Mouse (Mus musculus) neural tube, embryonic 15.5 days (tissue): ENCODE measurements around the gene Fgf16. TPM values are rescaled to one million over a fixed set of nuclear protein-coding genes. Genes with fewer than 3 reads are reported as not detected.

Experiments
- ATAC-seq: fragments of 200-750 bp; cut with Nextera tagmentation; 2 replicates; pipeline ENCODE4 v1.8.0; 2017; ENCODE audit warnings: mild to moderate bottlenecking, moderate TSS enrichment, moderate library complexity; ENCODE audit not compliant: low FRiP score
- H3K27ac ChIP-seq: fragments of 300-500 bp; sonication (generic); replicated peaks from 2 replicates; pipeline ENCODE4 v1.5.1; 2015; ENCODE audit warnings: mild to moderate bottlenecking, inconsistent platforms
- H3K27me3 ChIP-seq: fragments of 300-500 bp; sonication (generic); replicated peaks from 2 replicates; pipeline ENCODE4 v1.6.1; 2015; ENCODE audit warnings: inconsistent platforms
- H3K36me3 ChIP-seq: fragments of 300-500 bp; sonication (generic); 2 replicates; pipeline ENCODE4 v1.6.1; 2015; ENCODE audit warnings: inconsistent platforms
- H3K4me1 ChIP-seq: fragments of 300-500 bp; sonication (generic); 2 replicates; pipeline ENCODE4 v1.6.1; 2015; ENCODE audit warnings: inconsistent platforms
- H3K4me2 ChIP-seq: fragments of 300-500 bp; sonication (generic); 2 replicates; pipeline ENCODE4 v1.6.1; 2015; ENCODE audit warnings: inconsistent platforms, mild to moderate bottlenecking, moderate library complexity
- H3K4me3 ChIP-seq: fragments of 300-500 bp; sonication (generic); replicated peaks from 2 replicates; pipeline ENCODE4 v1.5.1; 2015; ENCODE audit warnings: mild to moderate bottlenecking, inconsistent platforms
- H3K9ac ChIP-seq: fragments of 300-500 bp; sonication (generic); replicated peaks from 2 replicates; pipeline ENCODE4 v1.6.1; 2015; ENCODE audit warnings: mild to moderate bottlenecking, inconsistent platforms
- H3K9me3 ChIP-seq: fragments of 300-500 bp; sonication (generic); replicated peaks from 2 replicates; pipeline ENCODE4 v1.6.1; 2016; ENCODE audit warnings: inconsistent platforms
- WGBS: fragments of 180-500 bp; shearing (Covaris S2); methylation state at CpG from one replicate; pipeline ENCODE4 v1.1.7; 2015; ENCODE audit warnings: mixed read lengths; 5-methylcytosine and 5-hydroxymethylcytosine counted together
- polyA plus RNA-seq: library from polyadenylated mRNA; unstranded; fragments of >200 nt; fragmentation: Nextera tagmentation; extraction: Ambion mirVana; gene quantifications from 2 replicates; pipeline ENCODE4 v1.2.1, GENCODE M21; 2015

The Fgf16 gene
- polyA plus RNA-seq = 0.14 and 0.29 TPM in 2 replicates

GRCm38 (mm10) chrX:105764162-105765004 lies at the start of gene Fgf16:
Gene Fgf16 (plus strand): TSS chrX:105764279.
- Histone ChIP-seq H3K36me3 (no peaks in the 10 kb centered on the region), H3K4me3 (peak within 1 kb of the TSS; percentile 40), H3K27me3 (peaks cover 55% of the 10 kb centered on the region), H3K27ac (no peak within 1 kb of the TSS), H3K4me1 (peaks cover 11% of the 10 kb centered on the region; the same call in 1 of the 2 replicates), H3K9ac (peak within 1 kb of the TSS; percentile 32), H3K4me2 (peak within 1 kb of the TSS; percentile 73), H3K9me3 (no peaks in the 10 kb centered on the region)
- ATAC-seq = peak; percentile 51; the same call in 1 of the 2 replicates
- 18% methylated on average over 75 of the region's 86 CpGs for WGBS

GRCm38 (mm10) chrX:105714740-105715139 lies 49.3 kb upstream of the Fgf16 start:
- Histone ChIP-seq H3K36me3 (no peaks in the 10 kb centered on the region), H3K4me1 (no peaks in the 10 kb centered on the region), H3K9me3 (no peaks in the 10 kb centered on the region), H3K4me2 (no peak overlapping the region), H3K9ac (no peak overlapping the region), H3K4me3 (no peak overlapping the region), H3K27ac (no peak overlapping the region), H3K27me3 (no peaks in the 10 kb centered on the region)
- WGBS = 64% methylated on average over 4 of the region's 4 CpGs
- ATAC-seq = no peak

- no peak overlapping the region for H3K27ac ChIP-seq
- no peaks in the 10 kb centered on the region for H3K4me1 ChIP-seq
- H3K4me2 ChIP-seq = no peak overlapping the region
- H3K36me3 ChIP-seq = no peaks in the 10 kb centered on the region
- WGBS = 92% methylated on average over 7 of the region's 7 CpGs
- H3K9me3 ChIP-seq = no peaks in the 10 kb centered on the region
- no peak for ATAC-seq
- no peaks in the 10 kb centered on the region for H3K27me3 ChIP-seq
- no peak overlapping the region for H3K9ac ChIP-seq
- H3K4me3 ChIP-seq = no peak overlapping the region
Measured at GRCm38 (mm10) chrX:105715789-105716321, 48.2 kb upstream of the Fgf16 start.

DNA sequence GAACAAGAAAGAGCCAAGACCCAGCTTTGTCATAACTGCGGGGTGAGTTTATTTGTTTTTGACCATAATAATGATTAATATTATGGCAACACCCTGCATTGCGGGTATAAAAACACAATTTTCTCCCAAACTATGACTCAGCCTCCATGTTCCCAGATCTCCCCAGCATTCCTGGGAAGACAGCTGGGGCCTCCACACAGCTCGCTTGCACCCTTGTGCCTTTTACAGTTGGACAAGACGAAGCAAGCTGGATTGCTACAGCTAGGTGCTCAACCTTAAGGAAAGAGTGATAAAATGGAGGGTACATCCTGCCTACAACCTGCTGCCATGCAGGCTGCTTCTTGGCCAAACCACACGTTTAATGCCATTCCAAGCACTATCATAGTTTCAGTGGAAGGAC lies 45.7 kb upstream of the Fgf16 start:
- no peak overlapping the region for H3K27ac ChIP-seq
- ATAC-seq = no peak
- no peak overlapping the region for H3K9ac ChIP-seq
- no peak overlapping the region for H3K4me2 ChIP-seq
- no peaks in the 10 kb centered on the region for H3K4me1 ChIP-seq
- H3K4me3 ChIP-seq = no peak overlapping the region
- H3K27me3 ChIP-seq = no peaks in the 10 kb centered on the region
- no peaks in the 10 kb centered on the region for H3K9me3 ChIP-seq
- WGBS = 92% methylated on average over 5 of the region's 5 CpGs
- H3K36me3 ChIP-seq = no peaks in the 10 kb centered on the region

DNA sequence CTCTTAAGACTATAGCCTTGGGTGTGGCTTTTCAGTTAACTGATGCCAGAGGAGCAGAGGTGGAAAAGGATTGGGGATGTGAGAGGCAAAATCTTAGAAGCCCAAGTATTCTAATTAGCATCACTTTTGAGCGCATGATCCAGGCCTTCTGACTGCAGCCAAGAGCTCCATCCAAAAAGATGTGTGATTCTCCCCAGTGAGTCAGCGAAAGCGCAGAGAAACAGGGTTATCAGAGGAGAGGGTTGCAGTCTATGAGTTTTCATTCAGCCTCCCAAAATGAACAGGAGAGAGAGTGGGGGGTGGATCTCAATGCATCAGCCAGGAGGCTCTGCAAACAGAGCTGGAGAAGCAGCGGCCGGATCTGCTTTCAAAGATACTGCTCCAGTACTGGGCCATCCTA lies 45.1 kb upstream of the Fgf16 start:
- H3K4me1 ChIP-seq = no peaks in the 10 kb centered on the region
- H3K36me3 ChIP-seq = no peaks in the 10 kb centered on the region
- WGBS = 92% methylated on average over 5 of the region's 5 CpGs
- H3K4me2 ChIP-seq = no peak overlapping the region
- H3K4me3 ChIP-seq = no peak overlapping the region
- no peaks in the 10 kb centered on the region for H3K9me3 ChIP-seq
- ATAC-seq = no peak
- H3K9ac ChIP-seq = no peak overlapping the region
- no peak overlapping the region for H3K27ac ChIP-seq
- H3K27me3 ChIP-seq = no peaks in the 10 kb centered on the region

DNA sequence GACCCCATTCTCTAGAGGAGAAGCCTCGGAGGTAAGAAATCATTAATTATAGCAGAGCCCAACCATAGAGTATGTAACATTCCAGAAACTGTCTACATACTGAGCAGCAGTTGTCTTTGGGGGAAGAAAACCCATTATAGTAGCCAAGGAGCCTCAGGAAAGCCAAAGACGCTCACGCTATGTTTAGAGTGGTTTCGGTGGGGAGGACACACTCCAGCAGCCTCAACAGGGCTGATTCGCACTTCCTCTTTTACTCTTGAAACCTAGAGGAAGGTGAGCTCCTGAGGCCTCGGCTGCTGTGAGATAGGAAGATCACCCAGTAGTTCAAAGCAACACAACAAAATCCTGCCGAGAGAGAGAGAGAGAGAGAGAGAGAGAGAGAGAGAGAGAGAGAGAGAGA lies 39.9 kb upstream of the Fgf16 start:
- H3K4me2 ChIP-seq = no peak overlapping the region
- WGBS = 85% methylated on average over 7 of the region's 7 CpGs
- H3K4me3 ChIP-seq = no peak overlapping the region
- no peaks in the 10 kb centered on the region for H3K27me3 ChIP-seq
- no peaks in the 10 kb centered on the region for H3K9me3 ChIP-seq
- no peak overlapping the region for H3K9ac ChIP-seq
- no peak overlapping the region for H3K27ac ChIP-seq
- no peaks in the 10 kb centered on the region for H3K36me3 ChIP-seq
- no peak for ATAC-seq
- H3K4me1 ChIP-seq = no peaks in the 10 kb centered on the region

DNA sequence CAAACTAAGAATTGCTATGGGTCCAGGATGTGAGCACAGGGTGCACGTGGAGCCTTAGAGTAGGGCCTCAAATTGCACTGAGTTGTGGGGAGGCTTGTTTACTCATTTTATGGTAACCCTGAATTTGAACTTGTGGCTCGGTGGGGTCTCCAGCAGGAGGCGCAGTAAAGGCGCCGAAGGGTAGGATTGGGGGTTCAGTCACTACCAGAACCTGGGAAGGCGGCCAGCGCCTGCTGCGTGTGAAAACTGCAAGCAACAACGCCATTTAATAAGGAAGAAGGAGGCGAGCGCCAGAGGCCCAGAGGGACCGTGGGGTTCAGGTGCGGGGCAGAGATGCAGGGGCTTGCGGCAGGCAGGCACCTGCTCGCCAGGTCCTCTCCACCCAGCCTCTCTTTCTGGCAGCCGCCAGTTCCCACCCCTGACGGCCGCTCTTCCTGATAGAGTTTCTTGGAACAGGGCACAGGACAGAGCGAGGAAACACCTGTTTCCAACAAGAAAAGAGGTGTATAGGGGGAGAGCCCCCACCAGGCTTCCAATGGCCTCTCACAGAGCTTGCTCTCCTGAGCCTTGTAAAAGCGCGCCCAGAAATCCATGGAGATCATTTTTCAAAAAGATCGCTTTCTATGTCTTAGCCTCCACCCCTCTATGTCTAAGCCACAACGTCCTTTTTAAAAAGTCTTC lies 1.1 kb upstream of the Fgf16 start:
- peak overlapping the region; percentile 32; the same call in 1 of the 2 replicates for H3K9ac ChIP-seq
- H3K27me3 ChIP-seq = peaks cover 55% of the 10 kb centered on the region
- H3K4me1 ChIP-seq = peaks cover 11% of the 10 kb centered on the region; the same call in 1 of the 2 replicates
- WGBS = 23% methylated on average over 22 of the region's 23 CpGs
- H3K36me3 ChIP-seq = no peaks in the 10 kb centered on the region
- ATAC-seq = peak; percentile 8; the same call in 1 of the 2 replicates
- H3K9me3 ChIP-seq = no peaks in the 10 kb centered on the region
- peak overlapping the region; percentile 40 for H3K4me3 ChIP-seq
- peak overlapping the region; percentile 73 for H3K4me2 ChIP-seq
- no peak overlapping the region for H3K27ac ChIP-seq

GRCm38 (mm10) chrX:105763612-105764011 lies 467 bp upstream of the Fgf16 start:
- Histone ChIP-seq H3K9ac (peak overlapping the region; percentile 32; the same call in 1 of the 2 replicates), H3K9me3 (no peaks in the 10 kb centered on the region), H3K4me3 (peak overlapping the region; percentile 40), H3K36me3 (no peaks in the 10 kb centered on the region), H3K27ac (no peak overlapping the region), H3K27me3 (peaks cover 55% of the 10 kb centered on the region), H3K4me1 (peaks cover 11% of the 10 kb centered on the region; the same call in 1 of the 2 replicates), H3K4me2 (peak overlapping the region; percentile 73)
- WGBS = 10% methylated on average over 20 of the region's 20 CpGs
- ATAC-seq = peak; percentile 30; the same call in 1 of the 2 replicates

GRCm38 (mm10) chrX:105765005-105765706 lies 1.1 kb downstream of the Fgf16 start:
- Histone ChIP-seq H3K4me3 (peak overlapping the region; percentile 40), H3K27me3 (peaks cover 55% of the 10 kb centered on the region), H3K9ac (no peak overlapping the region), H3K27ac (no peak overlapping the region), H3K4me2 (peak overlapping the region; percentile 73), H3K9me3 (no peaks in the 10 kb centered on the region), H3K4me1 (peaks cover 11% of the 10 kb centered on the region; the same call in 1 of the 2 replicates), H3K36me3 (no peaks in the 10 kb centered on the region)
- 18% methylated on average over 32 of the region's 36 CpGs for WGBS
- ATAC-seq = peak; percentile 15; the same call in 1 of the 2 replicates

- H3K4me1 ChIP-seq = peaks cover 11% of the 10 kb centered on the region; the same call in 1 of the 2 replicates
- no peak overlapping the region for H3K27ac ChIP-seq
- H3K9me3 ChIP-seq = no peaks in the 10 kb centered on the region
- WGBS = 42% methylated on average over 6 of the region's 6 CpGs
- no peak for ATAC-seq
- peaks cover 50% of the 10 kb centered on the region for H3K27me3 ChIP-seq
- no peak overlapping the region for H3K9ac ChIP-seq
- no peak overlapping the region for H3K4me2 ChIP-seq
- H3K36me3 ChIP-seq = no peaks in the 10 kb centered on the region
- H3K4me3 ChIP-seq = no peak overlapping the region
Measured at GRCm38 (mm10) chrX:105766013-105766412, 1.9 kb downstream of the Fgf16 start.

- 48% methylated on average over 9 of the region's 9 CpGs for WGBS
- no peak overlapping the region for H3K4me2 ChIP-seq
- peaks cover 11% of the 10 kb centered on the region; the same call in 1 of the 2 replicates for H3K4me1 ChIP-seq
- peaks cover 44% of the 10 kb centered on the region for H3K27me3 ChIP-seq
- no peak overlapping the region for H3K27ac ChIP-seq
- H3K4me3 ChIP-seq = no peak overlapping the region
- no peak overlapping the region for H3K9ac ChIP-seq
- no peaks in the 10 kb centered on the region for H3K36me3 ChIP-seq
- no peaks in the 10 kb centered on the region for H3K9me3 ChIP-seq
- no peak for ATAC-seq
Measured at GRCm38 (mm10) chrX:105767177-105767764, 3.2 kb downstream of the Fgf16 start.
